Mouse (Mus musculus): ENCODE measurements around the gene Tmed1.

Tmed1 gene

DNA sequence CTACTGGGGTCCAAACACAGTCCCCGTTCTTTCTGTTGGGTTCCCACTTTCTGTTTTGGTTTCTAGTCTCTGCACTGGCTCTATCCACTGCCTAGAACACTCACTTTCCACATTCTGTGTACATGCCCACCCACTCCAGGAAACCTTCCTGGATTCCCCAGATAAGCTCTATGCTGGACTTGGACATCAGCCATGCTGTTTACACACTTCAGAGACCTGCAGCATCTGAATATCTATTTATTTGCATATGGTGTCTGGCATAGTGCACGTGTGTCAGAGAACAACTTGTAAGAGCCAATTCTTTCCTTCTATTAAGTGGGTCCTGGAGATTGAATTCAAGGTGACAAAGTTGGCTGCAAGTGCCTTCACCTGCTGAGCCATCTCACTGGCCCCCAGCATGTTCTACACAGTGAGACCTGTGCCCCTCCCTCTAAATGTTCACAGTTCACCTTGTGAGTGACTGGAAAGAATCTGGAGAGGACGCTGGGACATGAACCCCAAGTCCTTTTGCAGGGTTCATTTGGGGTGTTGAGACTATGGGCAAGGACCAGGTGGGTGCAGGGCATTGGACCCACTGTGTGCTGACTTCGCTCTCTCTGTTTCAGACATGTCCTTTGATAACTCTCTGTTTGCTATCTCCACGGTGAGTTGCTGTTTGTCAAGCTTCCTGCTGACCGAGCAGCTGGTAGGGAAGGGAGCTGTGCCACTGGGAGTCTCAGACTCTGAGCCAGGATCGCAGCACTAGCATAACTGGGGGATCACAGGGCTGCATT, 30.1 kb upstream of the Tmed1 start:
- POLR2A ChIA-PET, result interaction anchor here in 2 of 4 experiments (0.7 to 2.6 kb wide), 7 partner anchors 10 to 33 kb away, joined by 3 to 10 read pairs (median 4); partner anchors contain the start of genes Tmed1 (in 2 of the 2) and AB124611 (in 1 of the 2)
- CTCF ChIA-PET, result interaction anchor here in 2 of 4 experiments (0.7 to 1.5 kb wide), 4 partner anchors 11 to 464 kb away, joined by 3 to 4 read pairs (median 4); partner anchors contain the start of gene Tmed1 (in 1 of the 2)

GRCm38 (mm10) chr9:21537009-21537408, 27.0 kb upstream of the Tmed1 start:
- ChIA-PET POLR2A (interaction anchor here in 3 of 4 experiments (1.0 to 4.5 kb wide), 7 partner anchors 9 to 27 kb away, joined by 3 to 34 read pairs (median 4); partner anchors contain the start of genes Tmed1 (in 2 of the 3) and Carm1 (in 1 of the 3)), CTCF (interaction anchor here in 2 of 4 experiments (0.5 to 2.8 kb wide), 4 partner anchors 9 to 90 kb away, joined by 3 to 17 read pairs (median 6); partner anchors contain the start of gene Carm1 (in 1 of the 2))

- ChIA-PET POLR2A (interaction anchor here in 3 of 4 experiments (1.0 to 4.5 kb wide), 7 partner anchors 9 to 28 kb away, joined by 3 to 34 read pairs (median 4); partner anchors contain the start of genes Tmed1 (in 2 of the 3) and Carm1 (in 1 of the 3)), CTCF (interaction anchor here in 2 of 4 experiments (0.5 to 2.8 kb wide), 5 partner anchors 9 to 166 kb away, joined by 3 to 17 read pairs (median 6); partner anchors contain the start of gene Carm1 (in 1 of the 2))
Observed at GRCm38 (mm10) chr9:21536501-21536900, 26.4 kb upstream of the Tmed1 start.

GRCm38 (mm10) chr9:21527917-21528324, 17.9 kb upstream of the Tmed1 start:
- ChIA-PET POLR2A (no interaction called here), CTCF (no interaction called here)

DNA sequence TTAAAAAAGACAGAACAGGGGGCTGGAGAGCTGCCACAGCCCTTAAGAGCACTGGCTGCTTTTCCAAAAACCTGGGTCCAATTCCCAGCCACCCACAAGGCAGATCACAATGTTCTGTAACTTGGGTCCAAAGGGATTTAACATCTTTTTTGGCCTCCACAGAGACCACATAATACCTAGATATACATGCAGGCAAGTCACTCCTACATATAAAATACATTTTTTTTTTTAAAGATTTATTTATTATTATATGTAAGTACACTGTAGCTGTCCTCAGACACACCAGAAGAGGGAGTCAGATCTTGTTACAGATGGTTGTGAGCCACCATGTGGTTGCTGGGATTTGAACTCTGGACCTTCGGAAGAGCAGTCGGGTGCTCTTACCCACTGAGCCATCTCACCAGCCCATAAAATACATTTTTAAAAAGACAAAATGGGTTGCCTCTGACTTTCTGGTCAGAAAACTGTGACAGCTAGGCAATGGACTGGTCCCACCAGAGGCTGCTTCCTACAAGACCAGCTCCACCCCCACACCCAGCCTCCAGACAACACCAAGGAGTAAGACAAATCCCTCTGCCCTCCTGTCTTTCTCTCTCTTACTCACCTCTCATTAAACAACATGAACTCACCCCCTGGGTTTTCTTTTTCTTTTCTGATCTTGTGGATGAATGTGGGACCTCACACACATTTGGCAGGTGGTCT, 17.2 kb upstream of the Tmed1 start:
- ChIA-PET CTCF (no interaction called here), POLR2A (interaction anchor here in 3 of 4 experiments (0.5 to 1.3 kb wide), 3 partner anchors 153 to 521 kb away, joined by 3 to 5 read pairs (median 3); no protein-coding TSS in a partner anchor)

DNA sequence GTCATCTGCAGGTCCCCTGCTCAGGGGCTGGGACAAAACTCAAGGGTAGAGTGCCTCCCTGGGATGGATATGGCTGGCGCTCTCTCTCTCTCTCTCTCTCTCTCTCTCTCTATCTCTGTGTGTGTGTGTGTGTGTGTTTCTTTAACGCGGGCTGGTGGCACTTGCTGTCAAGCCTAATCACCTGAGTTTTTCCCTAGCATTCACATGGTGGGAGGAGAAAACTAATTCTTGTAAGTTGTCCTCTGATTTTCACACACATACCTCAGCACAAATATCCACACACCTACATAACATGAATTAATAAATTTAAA, 16.5 kb upstream of the Tmed1 start:
- POLR2A ChIA-PET, result interaction anchor here in 2 of 4 experiments (1.0 to 2.1 kb wide), 5 partner anchors 13 to 153 kb away, joined by 3 to 7 read pairs (median 4); partner anchors contain the start of genes Carm1 (in 1 of the 2) and Tmed1 (in 1 of the 2)
- CTCF ChIA-PET, result no interaction called here

GRCm38 (mm10) chr9:21525937-21526633, 16.0 kb upstream of the Tmed1 start, which contains the start of gene AB124611:
AB124611 (plus strand) TSS chr9:21526176.
- POLR2A ChIA-PET, result interaction anchor here in 2 of 4 experiments (0.7 to 2.1 kb wide), 7 partner anchors 14 to 152 kb away, joined by 3 to 7 read pairs (median 4); partner anchors contain the start of genes Tmed1 (in 2 of the 2) and Carm1 (in 1 of the 2)
- CTCF ChIA-PET, result interaction anchor here in 2 of 4 experiments (1.1 to 1.9 kb wide), 3 partner anchors 9 to 38 kb away, joined by 3 to 7 read pairs (median 5); no protein-coding TSS in a partner anchor

GRCm38 (mm10) chr9:21525142-21525936, 15.3 kb upstream of the Tmed1 start:
- ChIA-PET CTCF (interaction anchor here in 2 of 4 experiments (1.1 to 1.9 kb wide), 4 partner anchors 9 to 37 kb away, joined by 3 to 7 read pairs (median 4); no protein-coding TSS in a partner anchor), POLR2A (interaction anchor here in 3 of 4 experiments (0.6 to 2.1 kb wide), 14 partner anchors 10 to 152 kb away, joined by 3 to 11 read pairs (median 4); partner anchors contain the start of genes Tmed1 (in 2 of the 3) and Carm1 (in 1 of the 3))

DNA sequence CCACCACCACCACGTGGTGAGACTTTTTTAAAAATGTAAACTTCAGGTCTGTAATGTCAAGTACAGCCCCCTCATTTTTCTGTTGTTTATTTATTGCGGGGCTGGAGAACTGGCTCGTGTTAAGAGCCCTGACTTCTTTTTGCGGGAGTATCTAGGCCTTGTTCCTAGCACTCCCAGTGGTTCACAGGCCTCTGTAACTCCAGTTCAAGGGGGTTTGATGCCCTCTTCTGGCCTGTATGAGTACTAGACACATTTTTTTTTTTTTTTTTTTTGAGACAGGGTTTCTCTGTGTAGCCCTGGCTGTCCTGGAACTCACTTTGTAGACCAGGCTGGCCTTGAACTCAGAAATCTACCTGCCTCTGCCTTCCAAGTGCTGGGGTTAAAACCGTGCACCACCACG, 8.6 kb upstream of the Tmed1 start:
- CTCF ChIA-PET, result interaction anchor here in 1 of 4 experiments (0.6 kb wide), 1 partner anchor 67 kb away, joined by 3 read pairs; no protein-coding TSS in a partner anchor
- POLR2A ChIA-PET, result interaction anchor here in 1 of 4 experiments (0.6 to 1.0 kb wide), 2 partner anchors 26 to 231 kb away, joined by 3 read pairs; partner anchors contain the start of gene Kri1

GRCm38 (mm10) chr9:21517947-21518495, 8.0 kb upstream of the Tmed1 start:
- POLR2A ChIA-PET, result interaction anchor here in 1 of 4 experiments (1.0 to 1.8 kb wide), 2 partner anchors 28 to 231 kb away, joined by 3 to 6 read pairs; partner anchors contain the start of gene Kri1
- CTCF ChIA-PET, result interaction anchor here in 1 of 4 experiments (1.2 kb wide), 1 partner anchor 28 kb away, joined by 5 read pairs; no protein-coding TSS in a partner anchor

DNA sequence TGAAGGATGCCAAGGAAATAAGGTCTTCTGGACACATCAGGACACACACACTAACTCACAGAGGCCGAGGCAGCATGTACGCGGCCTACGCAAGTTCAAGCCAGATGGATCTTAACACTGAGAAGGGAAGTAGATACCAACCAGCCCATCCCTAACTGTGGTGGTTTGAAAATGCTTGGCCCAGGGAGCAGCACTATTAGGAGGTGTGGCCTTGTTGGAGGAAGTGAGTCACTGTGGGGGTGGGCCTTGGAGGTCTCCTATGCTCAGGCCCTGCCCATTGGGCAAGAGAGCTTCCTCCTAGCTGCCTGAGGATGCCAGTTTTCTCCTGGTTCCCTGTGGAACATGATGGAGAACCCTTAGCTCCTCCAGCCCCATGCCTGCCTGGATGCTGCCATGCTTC, 3.4 kb upstream of the Tmed1 start:
- CTCF ChIA-PET, result interaction anchor here in 1 of 4 experiments (0.6 kb wide), 1 partner anchor 148 kb away, joined by 4 read pairs; no protein-coding TSS in a partner anchor
- POLR2A ChIA-PET, result interaction anchor here in 2 of 4 experiments (0.7 to 1.2 kb wide), 7 partner anchors 10 to 850 kb away, joined by 3 to 5 read pairs (median 3); partner anchors contain the start of gene Ldlr (in 1 of the 2)

DNA sequence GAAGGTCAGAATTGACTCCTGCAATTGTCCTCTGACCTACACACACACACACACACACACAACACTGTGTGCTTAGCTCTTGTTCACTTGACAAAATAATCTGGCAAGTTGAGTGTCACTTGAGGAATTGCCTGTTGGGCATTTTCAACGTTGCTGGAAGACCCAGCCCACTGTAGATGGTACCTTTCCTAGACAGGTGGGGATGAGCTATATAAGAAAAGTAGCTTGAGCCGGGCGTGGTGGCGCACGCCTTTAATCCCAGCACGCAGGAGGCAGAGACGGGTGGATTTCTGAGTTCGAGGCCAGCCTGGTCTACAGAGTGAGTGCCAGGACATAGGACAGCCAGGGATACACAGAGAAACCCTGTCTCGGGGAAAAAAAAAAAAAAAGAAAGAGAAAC, 1.0 kb upstream of the Tmed1 start:
- ChIA-PET CTCF (interaction anchor here in 2 of 4 experiments (1.0 to 2.5 kb wide), 2 partner anchors 35 kb away, joined by 3 to 21 read pairs; partner anchors contain the start of gene Carm1 (in 1 of the 2)), POLR2A (interaction anchor here in 3 of 4 experiments (0.7 to 5.8 kb wide), 14 partner anchors 14 to 220 kb away, joined by 3 to 90 read pairs (median 14); partner anchors contain the start of genes Carm1 (in 3 of the 3), Cdkn2d (in 1 of the 3) and Ldlr (in 1 of the 3))

GRCm38 (mm10) chr9:21510689-21511015, 600 bp upstream of the Tmed1 start:
- POLR2A ChIA-PET, result interaction anchor here (0.6 to 5.8 kb wide), 84 partner anchors 13 to 1672 kb away, joined by 3 to 90 read pairs (median 5); partner anchors contain the start of genes Carm1 (in 3 of the 4), AB124611 (in 2 of the 4), Cdkn2d (in 2 of the 4) and Dnm2 (in 2 of the 4)
- CTCF ChIA-PET, result interaction anchor here in 3 of 4 experiments (0.6 to 2.5 kb wide), 9 partner anchors 17 to 857 kb away, joined by 3 to 21 read pairs (median 4); partner anchors contain the start of genes Carm1 (in 1 of the 3) and Icam5 (in 1 of the 3)

- POLR2A ChIA-PET, result interaction anchor here (0.6 to 5.8 kb wide), 82 partner anchors 10 to 631 kb away, joined by 3 to 90 read pairs (median 5); partner anchors contain the start of genes Carm1 (in 3 of the 4), Cdkn2d (in 2 of the 4), Dnm2 (in 2 of the 4) and Gm38431 (in 2 of the 4)
- CTCF ChIA-PET, result interaction anchor here (0.6 to 2.5 kb wide), 6 partner anchors 15 to 348 kb away, joined by 3 to 21 read pairs (median 4); partner anchors contain the start of gene Carm1 (in 1 of the 4)
Observed at GRCm38 (mm10) chr9:21508871-21509404, 1.1 kb downstream of the Tmed1 start.

- CTCF ChIA-PET, result interaction anchor here in 1 of 4 experiments (0.7 kb wide), 1 partner anchor 20 kb away, joined by 3 read pairs; no protein-coding TSS in a partner anchor
Observed at GRCm38 (mm10) chr9:21507753-21508430, 2.2 kb downstream of the Tmed1 start.

More at GRCm38 (mm10) chr9:21507753-21508430, 2.2 kb downstream of the Tmed1 start:
- POLR2A ChIA-PET, result interaction anchor here (0.6 to 5.8 kb wide), 13 partner anchors 7 to 63 kb away, joined by 3 to 90 read pairs (median 5); partner anchors contain the start of gene Carm1 (in 2 of the 4)
